Mouse (Mus musculus): ENCODE data around the gene Olfr1022.

DNA sequence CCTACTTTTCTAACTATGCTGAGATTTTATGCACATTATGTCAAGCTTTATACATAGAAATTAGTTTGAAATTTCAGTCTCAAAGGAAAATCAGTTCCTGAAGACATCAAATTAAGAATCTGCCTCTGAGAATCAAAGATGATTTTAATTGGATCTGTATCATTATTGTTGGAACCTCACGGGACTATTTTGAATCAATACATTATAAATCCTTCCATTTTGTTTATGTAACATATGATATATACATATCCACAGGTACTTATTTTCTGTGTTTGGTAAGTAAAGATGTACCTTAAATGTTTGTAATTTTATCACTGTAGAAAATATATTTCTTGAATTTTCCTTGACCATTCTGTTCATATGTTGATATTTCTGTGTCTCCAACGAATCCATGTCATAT, 16.9 kb downstream of the Olfr1022 start, which contains the start of gene Olfr1023:
- TF ChIP-seq CTCF (IDR thresholded peaks at IDR 0.05; ENCODE audit: low read depth, low read length) (no peak), TAL1 (conservative IDR thresholded peaks at IDR 0.05; ENCODE audit: low read depth, low read length) (no peak), POLR2AphosphoS5 (IDR thresholded peaks at IDR 0.05; ENCODE audit: insufficient replicate concordance, low read depth, low read length) (no peak), GATA1 (IDR thresholded peaks at IDR 0.05; ENCODE audit: borderline replicate concordance, low read length) (no peak)
